Mouse (Mus musculus): ENCODE measurements around the gene Coq3. TPM values are rescaled to one million over a fixed set of nuclear protein-coding genes. Genes with fewer than 3 reads are reported as not detected.

Gene Coq3
- polyA plus RNA-seq (2014; fragmentation: Nextera tagmentation; extraction: Ambion mirVana) = 11.2 and 13.3 TPM in 2 replicates

GRCm38 (mm10) chr4:21879565-21880220 lies at the start of gene Coq3:
Gene Coq3 (plus strand): TSS chr4:21879673.
- H3K4me3 ChIP-seq (ENCODE audit: low read depth, low read length) = peak within 1 kb of the TSS; percentile 52
- H3K27me3 ChIP-seq (ENCODE audit: control insufficient read depth, insufficient read depth, low read length) = no peaks in the 10 kb centered on the region
- DNase-seq (ENCODE audit: low spot score, missing footprints) (peak; percentile 98), ATAC-seq (ENCODE audit: low FRiP score) (peak; percentile 95)
- under 1% methylated on average over 42 of the region's 51 CpGs for WGBS
- H3K36me3 ChIP-seq (ENCODE audit: control insufficient read depth, insufficient read depth, low read length) = peaks cover 2% of the 10 kb centered on the region; the same call in 1 of the 2 replicates
- peak within 1 kb of the TSS; percentile 83 for H3K9ac ChIP-seq (ENCODE audit: low read length)
- peak within 1 kb of the TSS; percentile 89 for H3K27ac ChIP-seq (ENCODE audit: low read depth, low read length)
- H3K4me1 ChIP-seq (ENCODE audit: control insufficient read depth, insufficient read depth, low read length) = no peaks in the 10 kb centered on the region
- H3K4me2 ChIP-seq = peak within 1 kb of the TSS; percentile 63
- no peaks in the 10 kb centered on the region for H3K9me3 ChIP-seq (ENCODE audit: control insufficient read depth, low read length)

GRCm38 (mm10) chr4:21832844-21833243 lies 46.6 kb upstream of the Coq3 start:
- Histone ChIP-seq H3K9ac (ENCODE audit: low read length) (no peak overlapping the region), H3K4me1 (ENCODE audit: control insufficient read depth, insufficient read depth, low read length) (no peaks in the 10 kb centered on the region), H3K27ac (ENCODE audit: low read depth, low read length) (no peak overlapping the region), H3K36me3 (ENCODE audit: control insufficient read depth, insufficient read depth, low read length) (no peaks in the 10 kb centered on the region), H3K9me3 (ENCODE audit: control insufficient read depth, low read length) (no peaks in the 10 kb centered on the region), H3K4me2 (no peak overlapping the region), H3K27me3 (ENCODE audit: control insufficient read depth, insufficient read depth, low read length) (no peaks in the 10 kb centered on the region), H3K4me3 (ENCODE audit: low read depth, low read length) (no peak overlapping the region)
- 91% methylated on average over 8 of the region's 8 CpGs for WGBS
- ATAC-seq (ENCODE audit: low FRiP score) = no peak
- no peak for DNase-seq (ENCODE audit: low spot score, missing footprints)

DNA sequence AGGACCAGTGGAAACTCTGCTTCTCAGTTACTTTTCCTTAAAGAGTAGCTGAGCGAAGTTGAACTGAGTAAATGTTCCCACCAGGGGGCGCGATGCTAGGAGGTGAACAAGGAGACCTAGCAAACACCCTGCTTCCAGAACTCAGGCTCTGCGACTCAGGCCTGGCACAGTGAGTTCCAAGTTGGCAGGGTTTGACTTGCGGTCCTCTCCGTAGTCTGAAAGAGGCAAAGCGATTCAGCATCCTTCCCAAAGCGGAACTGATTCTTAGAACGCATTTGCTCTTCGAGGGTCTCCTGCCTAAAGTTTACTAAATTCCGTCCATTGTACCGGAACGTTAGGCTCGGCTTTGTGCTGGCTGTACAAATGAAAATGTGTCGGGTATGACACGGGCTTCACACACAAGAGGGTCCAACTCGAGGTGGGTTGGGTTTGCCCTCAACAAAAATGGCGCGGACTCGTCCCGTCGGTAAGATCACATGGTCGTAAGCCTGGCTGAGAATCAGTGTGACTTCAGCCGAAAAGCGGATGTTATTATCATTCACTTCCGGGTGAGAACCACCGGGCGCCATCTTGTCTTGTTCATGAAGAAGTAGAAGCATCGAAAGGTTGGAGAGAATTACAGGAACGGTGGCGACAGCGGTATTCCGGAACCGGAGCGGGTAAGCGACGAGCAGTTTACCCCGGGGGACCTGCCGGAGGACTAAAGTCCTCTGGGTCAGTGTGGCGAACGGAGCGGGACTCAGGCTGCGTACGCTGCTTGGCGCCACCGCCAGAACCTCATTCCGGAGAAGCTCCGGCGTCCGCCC lies 31.8 kb upstream of the Coq3 start, which contains the start of gene Pnisr:
Pnisr (plus strand) TSS at position 103 of the 806 bp plus-strand sequence.
- Histone ChIP-seq H3K27ac (ENCODE audit: low read depth, low read length) (peak within 1 kb of the TSS; percentile 87), H3K9ac (ENCODE audit: low read length) (peak within 1 kb of the TSS; percentile 97), H3K4me3 (ENCODE audit: low read depth, low read length) (peak within 1 kb of the TSS; percentile 88), H3K27me3 (ENCODE audit: control insufficient read depth, insufficient read depth, low read length) (no peaks in the 10 kb centered on the region), H3K4me1 (ENCODE audit: control insufficient read depth, insufficient read depth, low read length) (no peaks in the 10 kb centered on the region; the same call in 1 of the 2 replicates), H3K4me2 (peak within 1 kb of the TSS; percentile 54), H3K9me3 (ENCODE audit: control insufficient read depth, low read length) (no peaks in the 10 kb centered on the region), H3K36me3 (ENCODE audit: control insufficient read depth, insufficient read depth, low read length) (no peaks in the 10 kb centered on the region)
- DNase-seq (ENCODE audit: low spot score, missing footprints) = peak; percentile 99
- peak; percentile 97 for ATAC-seq (ENCODE audit: low FRiP score)
- under 1% methylated on average over 50 of the region's 50 CpGs for WGBS

- peak overlapping the region; percentile 88 for H3K4me3 ChIP-seq (ENCODE audit: low read depth, low read length)
- no peak for DNase-seq (ENCODE audit: low spot score, missing footprints)
- WGBS = under 1% methylated on average over 24 of the region's 24 CpGs
- H3K9me3 ChIP-seq (ENCODE audit: control insufficient read depth, low read length) = no peaks in the 10 kb centered on the region
- H3K36me3 ChIP-seq (ENCODE audit: control insufficient read depth, insufficient read depth, low read length) = no peaks in the 10 kb centered on the region
- peak; percentile 89 for ATAC-seq (ENCODE audit: low FRiP score)
- no peaks in the 10 kb centered on the region for H3K27me3 ChIP-seq (ENCODE audit: control insufficient read depth, insufficient read depth, low read length)
- H3K9ac ChIP-seq (ENCODE audit: low read length) = peak overlapping the region; percentile 97
- peak overlapping the region; percentile 51 for H3K4me2 ChIP-seq
- H3K4me1 ChIP-seq (ENCODE audit: control insufficient read depth, insufficient read depth, low read length) = no peaks in the 10 kb centered on the region; the same call in 1 of the 2 replicates
- H3K27ac ChIP-seq (ENCODE audit: low read depth, low read length) = peak overlapping the region; percentile 87
Observed at GRCm38 (mm10) chr4:21848287-21848630, 31.2 kb upstream of the Coq3 start.

DNA sequence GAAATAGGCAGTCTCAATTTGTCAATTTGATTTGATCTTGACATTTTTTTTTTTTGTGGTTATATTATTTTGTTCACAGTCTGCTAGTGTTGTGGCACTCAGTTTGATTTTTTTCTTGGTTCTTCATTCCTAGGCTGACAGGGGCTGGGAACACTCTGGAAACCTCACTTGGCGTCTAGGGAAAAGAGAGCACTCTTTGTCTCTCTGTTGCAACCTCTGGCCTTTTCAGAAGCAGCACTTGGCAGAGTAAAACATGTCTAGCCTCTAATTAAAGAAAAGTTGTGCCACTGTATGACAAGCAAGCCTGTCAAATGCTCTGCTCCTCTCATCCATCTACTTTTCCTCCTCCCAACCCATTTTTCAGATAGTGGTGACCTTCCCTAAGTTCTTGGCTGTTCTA lies 22.0 kb upstream of the Coq3 start:
- H3K4me1 ChIP-seq (ENCODE audit: control insufficient read depth, insufficient read depth, low read length) = no peaks in the 10 kb centered on the region
- no peak overlapping the region for H3K4me2 ChIP-seq
- H3K4me3 ChIP-seq (ENCODE audit: low read depth, low read length) = no peak overlapping the region
- no peak for DNase-seq (ENCODE audit: low spot score, missing footprints)
- no peaks in the 10 kb centered on the region for H3K27me3 ChIP-seq (ENCODE audit: control insufficient read depth, insufficient read depth, low read length)
- H3K9me3 ChIP-seq (ENCODE audit: control insufficient read depth, low read length) = no peaks in the 10 kb centered on the region
- peaks cover 16% of the 10 kb centered on the region; the same call in 1 of the 2 replicates for H3K36me3 ChIP-seq (ENCODE audit: control insufficient read depth, insufficient read depth, low read length)
- ATAC-seq (ENCODE audit: low FRiP score) = no peak
- WGBS = 80% methylated on average over 1 of the region's 1 CpGs
- no peak overlapping the region for H3K9ac ChIP-seq (ENCODE audit: low read length)
- no peak overlapping the region for H3K27ac ChIP-seq (ENCODE audit: low read depth, low read length)

DNA sequence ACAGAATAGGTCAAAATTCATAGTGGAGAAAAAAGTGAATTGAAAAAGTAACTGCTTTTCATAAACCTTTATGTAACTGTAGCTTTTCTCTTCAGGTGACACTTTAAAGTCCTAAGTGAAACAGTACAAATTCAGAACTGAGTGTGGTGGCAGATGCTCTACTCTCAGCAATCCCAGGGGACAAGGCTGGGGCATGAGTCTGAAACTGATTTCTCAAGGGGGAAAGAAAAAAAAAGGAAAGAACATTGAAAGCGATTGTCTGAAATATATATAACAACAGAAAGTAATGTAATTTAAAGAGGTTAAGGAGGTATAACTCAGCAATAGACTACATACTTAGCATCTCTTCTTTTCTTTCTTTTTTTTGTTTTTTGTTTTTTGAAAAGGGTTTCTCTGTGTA lies 14.2 kb upstream of the Coq3 start:
- no peak for DNase-seq (ENCODE audit: low spot score, missing footprints)
- WGBS = 95% methylated on average over 1 of the region's 1 CpGs
- Histone ChIP-seq H3K9me3 (ENCODE audit: control insufficient read depth, low read length) (no peaks in the 10 kb centered on the region), H3K9ac (ENCODE audit: low read length) (no peak overlapping the region), H3K4me3 (ENCODE audit: low read depth, low read length) (no peak overlapping the region), H3K4me1 (ENCODE audit: control insufficient read depth, insufficient read depth, low read length) (no peaks in the 10 kb centered on the region), H3K27ac (ENCODE audit: low read depth, low read length) (no peak overlapping the region), H3K27me3 (ENCODE audit: control insufficient read depth, insufficient read depth, low read length) (no peaks in the 10 kb centered on the region), H3K36me3 (ENCODE audit: control insufficient read depth, insufficient read depth, low read length) (peaks cover 26% of the 10 kb centered on the region), H3K4me2 (no peak overlapping the region)
- ATAC-seq (ENCODE audit: low FRiP score) = no peak

DNA sequence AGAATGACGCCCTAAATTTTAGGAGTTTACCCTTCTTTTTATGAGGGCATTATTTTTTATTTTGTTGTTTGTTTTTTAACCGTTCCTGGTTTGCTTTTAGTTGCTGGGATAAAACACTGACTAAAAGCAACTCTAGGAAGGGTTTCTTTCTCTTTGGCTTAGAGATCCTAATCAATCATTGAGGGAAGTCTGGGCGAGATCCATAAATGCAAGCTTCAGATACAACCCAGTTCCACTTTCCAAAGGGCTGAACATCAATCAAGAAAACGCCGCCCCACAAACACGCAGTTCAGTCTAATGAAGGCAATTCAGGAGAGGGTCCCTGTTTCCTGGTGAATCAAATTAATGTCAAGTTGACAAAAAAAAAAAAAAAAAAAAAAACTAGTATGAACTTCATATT lies 697 bp upstream of the Coq3 start:
- no peak overlapping the region; the same call in 1 of the 2 replicates for H3K9ac ChIP-seq (ENCODE audit: low read length)

GRCm38 (mm10) chr4:21882806-21883205 lies 3.3 kb downstream of the Coq3 start:
- H3K9ac ChIP-seq (ENCODE audit: low read length) = no peak overlapping the region
- H3K27ac ChIP-seq (ENCODE audit: low read depth, low read length) = no peak overlapping the region
- H3K27me3 ChIP-seq (ENCODE audit: control insufficient read depth, insufficient read depth, low read length) = no peaks in the 10 kb centered on the region
- DNase-seq (ENCODE audit: low spot score, missing footprints) (no peak), ATAC-seq (ENCODE audit: low FRiP score) (no peak)
- WGBS = 92% methylated on average over 6 of the region's 6 CpGs
- H3K4me3 ChIP-seq (ENCODE audit: low read depth, low read length) = no peak overlapping the region
- H3K36me3 ChIP-seq (ENCODE audit: control insufficient read depth, insufficient read depth, low read length) = no peaks in the 10 kb centered on the region
- no peaks in the 10 kb centered on the region for H3K9me3 ChIP-seq (ENCODE audit: control insufficient read depth, low read length)
- H3K4me2 ChIP-seq = no peak overlapping the region
- no peaks in the 10 kb centered on the region for H3K4me1 ChIP-seq (ENCODE audit: control insufficient read depth, insufficient read depth, low read length)

More for the DNA sequence above, 697 bp upstream of the Coq3 start:
- Histone ChIP-seq H3K36me3 (ENCODE audit: control insufficient read depth, insufficient read depth, low read length) (peaks cover 3% of the 10 kb centered on the region; the same call in 1 of the 2 replicates), H3K9me3 (ENCODE audit: control insufficient read depth, low read length) (no peaks in the 10 kb centered on the region), H3K27ac (ENCODE audit: low read depth, low read length) (no peak overlapping the region), H3K27me3 (ENCODE audit: control insufficient read depth, insufficient read depth, low read length) (no peaks in the 10 kb centered on the region), H3K4me2 (peak overlapping the region; percentile 63), H3K4me3 (ENCODE audit: low read depth, low read length) (peak overlapping the region; percentile 52; the same call in 1 of the 2 replicates), H3K4me1 (ENCODE audit: control insufficient read depth, insufficient read depth, low read length) (no peaks in the 10 kb centered on the region)
- ATAC-seq (ENCODE audit: low FRiP score) = no peak
- DNase-seq (ENCODE audit: low spot score, missing footprints) = peak; percentile 86
- WGBS = 47% methylated on average over 6 of the region's 6 CpGs

DNA sequence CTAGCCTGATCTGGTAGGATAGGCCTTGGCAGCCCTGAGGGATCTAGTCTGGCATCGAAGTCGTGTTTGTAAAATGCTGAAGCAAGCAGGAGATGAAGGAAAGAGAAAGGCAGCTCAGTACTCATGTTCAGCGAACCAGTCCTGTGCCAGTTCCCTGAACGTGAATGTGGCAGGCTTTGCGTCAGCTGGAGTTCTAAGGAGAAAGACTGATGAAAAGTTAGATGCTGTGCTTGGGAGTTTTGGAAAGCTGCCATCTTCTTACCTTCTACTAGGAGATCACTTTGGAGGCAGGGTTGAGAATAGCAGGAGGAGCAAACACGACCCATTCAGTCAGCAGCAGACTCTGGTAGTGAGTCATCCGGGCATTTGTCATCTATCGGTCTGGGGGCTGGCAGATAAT lies 6.4 kb downstream of the Coq3 start:
- no peaks in the 10 kb centered on the region for H3K36me3 ChIP-seq (ENCODE audit: control insufficient read depth, insufficient read depth, low read length)
- 92% methylated on average over 8 of the region's 8 CpGs for WGBS
- H3K9me3 ChIP-seq (ENCODE audit: control insufficient read depth, low read length) = no peaks in the 10 kb centered on the region
- no peak overlapping the region for H3K27ac ChIP-seq (ENCODE audit: low read depth, low read length)
- ATAC-seq (ENCODE audit: low FRiP score) (no peak), DNase-seq (ENCODE audit: low spot score, missing footprints) (no peak)
- no peak overlapping the region for H3K4me2 ChIP-seq
- H3K4me3 ChIP-seq (ENCODE audit: low read depth, low read length) = no peak overlapping the region
- no peak overlapping the region for H3K9ac ChIP-seq (ENCODE audit: low read length)
- H3K4me1 ChIP-seq (ENCODE audit: control insufficient read depth, insufficient read depth, low read length) = no peaks in the 10 kb centered on the region
- no peaks in the 10 kb centered on the region for H3K27me3 ChIP-seq (ENCODE audit: control insufficient read depth, insufficient read depth, low read length)

Data from midbrain, embryonic 11.5 days (tissue).